In genomic region chr6:88486893-88487292, GRCm38 (mm10) we compare ENCODE assay signal across 8 mouse cellular contexts. TPM values are rescaled to one million over a fixed set of nuclear protein-coding genes. Genes with fewer than 3 reads are reported as not detected.
DNase-seq lines count a peak whose midpoint lies in the region; ATAC-seq lines count a peak whose summit lies in the region.

No protein-coding gene starts in this region.

- no peak for ATAC-seq in CD4-positive, CD25-positive, alpha-beta regulatory T cell, adult 4 months

- DNase-seq in CD4-positive, CD25-positive, alpha-beta regulatory T cell, adult 2 months (ENCODE audit: low read depth, low spot score) = peak; percentile 57
- DNase-seq in urinary bladder, postnatal 14 days (ENCODE audit: low spot score) = peak; percentile 53
- DNase-seq in urinary bladder, postnatal 10 days (ENCODE audit: low spot score) = no peak
- peak; percentile 54 to 56 for DNase-seq in frontal cortex, postnatal 25 days (ENCODE audit: low spot score in 2 of 2)
- DNase-seq in layer of hippocampus, adult 9-10 months (ENCODE audit: low spot score) = peak; percentile 40
- DNase-seq in lung, postnatal 36 days = peak; percentile 78
- DNase-seq in spleen, postnatal 10 days (ENCODE audit: low spot score in 2 of 2) = peak; percentile 35 to 68

RNA-seq across cellular contexts. Expression of gene Ruvbl1, which starts 21.7 kb away (rescaled TPM):
- 10 to 100 TPM; 62.1 to 85.0 TPM for polyA plus RNA-seq in CD4-positive, CD25-positive, alpha-beta regulatory T cell, adult 4 months (2017; shearing (Covaris generic))

RNA-seq across cellular contexts. Expression of gene Sec61a1, which starts 31.8 kb away (rescaled TPM):
- 100 to 1,000 TPM; 183 to 268 TPM for polyA plus RNA-seq in CD4-positive, CD25-positive, alpha-beta regulatory T cell, adult 4 months (2017; shearing (Covaris generic))

RNA-seq across cellular contexts. Expression of gene Eefsec, which starts 40.6 kb away (rescaled TPM):
- 10 to 100 TPM; 30.4 to 42.0 TPM for polyA plus RNA-seq in CD4-positive, CD25-positive, alpha-beta regulatory T cell, adult 4 months (2017; shearing (Covaris generic))
